Mouse (Mus musculus) gastrocnemius, adult 8-10 months (tissue): Measurements from ENCODE around the gene Ccdc85a. TPM values are rescaled to one million over a fixed set of nuclear protein-coding genes. Genes with fewer than 3 reads are reported as not detected.
A peak's percentile ranks its signal among the peaks of the same experiment; 100 is the strongest.
"Not testable (repeated sequence)": the region's sequence is repeated elsewhere in the genome, so short reads cannot be mapped to it uniquely, and the experiment has no call there.

ENCODE experiments used
- DNase-seq, 2 experiments: peaks; one replicate each; pipeline ENCODE4 v3.0.0; 2022; ENCODE audit warnings: low spot score in 2 of 2
- total RNA-seq, 4 experiments: library from RNA; stranded (reverse); gene quantifications; 2 replicates each; pipeline ENCODE4 v1.2.4; 2022

Gene Ccdc85a
- total RNA-seq, 4 experiments from 2014 or later: 5.6 to 6.7 (median 6.7) TPM

DNA sequence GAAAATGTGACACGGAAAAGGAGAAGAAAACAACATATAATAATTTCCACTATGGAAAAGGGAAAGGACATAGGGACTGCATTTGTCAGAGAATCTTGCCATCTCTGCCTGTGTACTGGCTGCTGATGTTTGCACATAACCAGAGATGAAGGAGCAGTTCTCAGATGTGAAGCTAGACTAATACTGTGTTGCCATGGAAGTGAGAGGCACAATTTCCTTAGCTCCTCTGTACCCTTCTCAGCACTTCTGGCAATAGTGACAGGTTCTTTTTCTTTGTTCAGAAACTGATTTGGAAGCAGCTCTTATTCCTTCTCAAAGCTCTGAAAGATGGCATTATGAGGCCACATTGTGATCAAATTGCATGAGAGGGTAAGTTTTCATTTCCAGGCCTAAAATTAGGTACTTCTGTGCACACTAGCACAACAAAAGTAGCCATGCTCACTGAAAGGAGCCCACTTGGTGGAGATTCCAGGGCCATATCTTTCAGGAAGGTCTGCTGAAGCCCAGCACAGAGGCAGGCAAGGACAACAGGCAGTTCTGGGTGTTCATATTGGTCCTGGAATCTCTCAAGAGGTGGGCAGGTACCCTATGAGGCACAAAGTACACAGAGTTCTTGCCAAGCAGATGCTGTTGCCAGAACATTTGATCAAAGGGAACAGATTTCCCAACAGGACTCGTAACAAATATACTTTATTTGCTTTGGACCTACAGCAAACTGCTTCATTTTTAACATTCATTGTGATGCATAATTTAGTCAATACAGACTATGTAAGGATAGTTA lies 161.5 kb downstream of the Ccdc85a start:
- DNase-seq: no peak

DNA sequence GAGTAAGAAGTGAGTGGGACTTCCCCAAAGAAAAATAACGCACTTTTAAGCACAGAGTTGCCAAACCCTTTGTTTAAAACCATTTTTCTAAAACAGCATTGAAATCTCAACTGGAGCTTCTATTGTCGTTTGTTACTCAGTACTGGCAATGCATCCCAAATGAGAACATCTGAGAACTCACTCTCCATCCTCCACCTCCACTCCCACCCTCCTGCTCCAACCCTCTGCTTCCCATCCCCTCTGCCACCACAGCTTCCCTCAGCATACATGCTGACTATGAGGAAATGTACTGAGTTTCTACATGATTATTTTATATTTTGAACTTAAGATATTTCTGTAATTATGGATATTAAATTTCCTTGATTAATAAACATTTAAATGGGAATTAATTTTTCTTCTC lies 168.3 kb downstream of the Ccdc85a start:
- no peak for DNase-seq

DNA sequence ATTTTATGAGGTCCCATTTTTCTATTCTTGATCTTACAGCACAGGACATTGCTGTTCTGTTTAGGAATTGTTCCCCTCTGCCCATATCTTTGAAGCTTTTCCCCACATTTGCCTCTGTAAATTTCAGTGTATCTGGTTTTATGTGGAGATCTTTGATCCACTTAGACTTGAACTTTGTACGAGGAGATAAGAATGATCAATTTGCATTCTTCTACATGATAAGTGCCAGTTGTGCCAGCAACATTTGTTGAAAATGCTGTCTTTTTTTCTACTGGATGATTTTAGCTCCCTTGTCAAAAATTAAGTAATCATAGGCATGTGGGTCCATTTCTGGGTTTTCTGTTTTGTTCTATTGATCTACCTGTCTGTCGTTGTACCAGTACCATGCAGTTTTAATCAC lies 174.2 kb downstream of the Ccdc85a start:
- DNase-seq: not testable (repeated sequence)

DNA sequence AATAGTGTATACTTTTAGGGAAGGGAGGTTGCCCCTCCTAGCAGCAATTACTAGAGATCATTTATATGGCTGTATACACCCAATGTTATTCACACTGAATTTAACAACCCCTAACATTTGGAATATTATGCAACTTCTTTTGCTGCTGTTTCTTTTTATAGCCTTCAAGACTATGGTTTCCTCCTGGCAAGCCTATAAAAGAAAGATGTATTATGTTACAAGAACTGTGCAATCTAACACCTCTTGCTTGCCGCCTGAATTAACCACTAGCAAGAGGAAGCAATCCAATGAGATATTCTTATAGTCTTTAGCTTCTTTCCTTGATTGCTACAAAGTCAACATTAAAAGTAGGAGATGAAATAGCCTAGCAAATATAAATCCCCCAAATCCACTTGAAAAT lies 187.0 kb downstream of the Ccdc85a start:
- no peak for DNase-seq

DNA sequence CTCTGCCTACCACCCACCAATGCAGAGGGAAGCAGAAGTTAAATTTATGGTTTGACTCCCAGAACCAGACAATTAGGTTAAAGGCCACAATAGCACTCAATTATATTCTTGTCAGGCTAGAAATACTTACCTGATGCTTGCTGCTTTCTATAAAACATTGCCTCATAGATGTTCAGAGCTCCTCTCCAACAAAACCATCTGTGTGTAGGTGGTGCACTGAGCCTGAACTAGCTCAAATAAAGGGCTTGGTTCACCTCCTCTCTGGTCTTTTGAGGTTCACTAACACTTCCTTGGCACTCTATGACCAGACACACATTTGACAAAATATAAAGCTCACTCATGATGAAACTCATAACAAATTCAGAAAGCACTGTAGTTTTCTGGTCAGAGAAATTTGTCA lies 208.2 kb downstream of the Ccdc85a start:
- DNase-seq: no peak

DNA sequence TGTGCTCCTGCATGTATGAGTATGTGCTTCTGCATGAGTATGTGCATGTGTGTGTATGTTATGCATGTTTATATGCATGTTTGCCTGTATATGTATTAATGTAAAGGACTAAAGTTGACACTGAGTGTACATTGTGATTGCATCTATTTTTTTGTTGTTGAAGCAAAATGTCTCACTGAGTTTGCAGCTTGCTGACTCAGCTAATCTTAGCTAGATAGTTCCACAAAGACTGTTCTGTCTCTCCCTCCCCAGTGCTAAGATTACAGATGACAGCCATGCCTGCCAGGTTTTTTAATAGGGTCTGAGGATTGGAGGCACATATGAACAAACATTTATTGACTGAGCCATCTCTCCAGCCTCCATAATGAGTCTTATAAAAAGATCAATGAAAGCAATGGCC lies 209.5 kb downstream of the Ccdc85a start:
- no peak for DNase-seq

DNA sequence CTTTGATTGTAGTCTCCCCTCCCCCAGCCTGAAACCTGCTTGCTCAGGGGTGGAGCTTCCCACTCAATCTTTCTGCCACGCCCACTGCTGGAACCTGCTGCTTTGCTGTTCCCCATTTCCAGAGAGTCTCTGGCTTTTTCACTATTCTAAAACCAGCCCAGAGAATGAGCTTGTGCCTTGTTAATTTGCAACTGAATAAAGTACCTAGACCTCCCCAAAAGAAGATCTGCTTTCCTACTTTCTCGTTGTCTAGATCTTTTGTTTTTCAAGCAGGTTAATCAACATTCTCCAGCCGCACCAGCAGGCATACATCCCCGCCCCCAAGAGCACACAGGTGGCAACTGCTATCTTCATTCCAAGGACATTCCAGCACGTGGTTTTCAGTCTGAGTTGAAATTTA lies 212.7 kb downstream of the Ccdc85a start:
- not testable (repeated sequence) for DNase-seq

DNA sequence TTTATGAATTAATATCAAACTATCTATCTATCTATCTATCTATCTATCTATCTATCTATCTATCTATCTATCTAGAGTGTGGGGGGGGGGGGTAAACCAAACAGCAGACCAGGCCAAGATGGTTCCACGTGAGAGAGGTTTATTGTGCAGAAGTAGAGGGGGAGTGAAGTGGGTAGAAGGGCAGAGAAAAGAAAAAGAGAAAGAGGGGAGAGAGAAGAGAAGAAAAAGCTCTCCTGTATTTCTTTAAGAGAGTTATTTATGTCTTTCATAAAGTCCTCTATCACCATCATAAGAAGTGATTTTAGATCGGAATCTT lies 218.2 kb downstream of the Ccdc85a start:
- DNase-seq: no peak

DNA sequence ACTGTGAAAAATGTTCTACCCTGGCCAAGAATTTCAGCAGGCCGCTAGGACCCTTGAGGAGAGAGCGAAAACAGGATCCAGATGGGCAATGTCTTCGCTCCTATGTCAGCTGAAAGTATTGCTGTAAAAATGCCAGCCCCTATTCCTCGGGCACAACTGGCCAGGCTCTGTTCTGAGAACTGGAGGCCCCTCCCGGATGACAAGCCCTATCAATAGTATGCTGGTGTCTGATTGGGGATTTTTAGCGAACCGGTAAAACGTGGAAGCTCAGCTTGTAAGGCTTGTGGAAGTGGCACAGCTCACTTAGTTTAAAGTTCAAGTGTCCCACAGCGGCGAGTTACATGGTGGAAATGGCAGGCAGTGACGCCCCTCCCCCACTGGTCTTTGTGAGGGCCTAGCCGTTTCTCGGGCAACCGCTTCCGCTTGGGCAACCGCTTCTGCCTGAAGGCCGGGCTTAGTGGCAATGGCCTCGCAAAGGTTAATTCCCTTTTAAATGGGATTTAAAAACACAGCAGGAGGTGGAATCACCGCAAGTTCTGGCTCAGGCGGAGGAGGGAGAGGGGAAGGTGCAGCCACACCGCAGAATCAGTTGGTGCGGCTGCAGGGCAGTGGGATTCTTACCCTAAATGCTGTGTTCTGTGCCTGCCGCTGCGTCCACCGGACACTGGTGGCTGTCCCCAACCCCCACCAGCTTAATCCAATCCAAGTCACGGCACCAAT lies 218.8 kb downstream of the Ccdc85a start:
- DNase-seq: peak; percentile 53 to 61

DNA sequence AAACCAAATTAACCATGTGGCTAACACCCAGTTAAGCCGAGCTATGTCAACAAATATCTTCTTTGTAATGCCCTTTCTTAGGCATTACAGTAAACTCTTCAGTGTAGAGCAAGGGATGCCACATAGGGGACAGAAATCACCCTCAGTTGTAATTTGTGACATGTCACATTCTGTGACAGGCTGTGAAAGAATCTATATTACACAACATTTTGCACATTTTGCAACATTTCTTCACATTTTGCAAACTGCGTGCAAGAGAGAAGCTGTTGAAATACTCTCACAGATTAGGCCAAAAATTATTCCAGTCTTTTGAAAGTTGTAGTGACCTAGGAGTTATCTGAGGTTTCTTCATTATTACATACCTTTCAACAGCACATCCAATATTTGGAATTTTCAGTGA lies 240.7 kb downstream of the Ccdc85a start:
- no peak for DNase-seq

DNA sequence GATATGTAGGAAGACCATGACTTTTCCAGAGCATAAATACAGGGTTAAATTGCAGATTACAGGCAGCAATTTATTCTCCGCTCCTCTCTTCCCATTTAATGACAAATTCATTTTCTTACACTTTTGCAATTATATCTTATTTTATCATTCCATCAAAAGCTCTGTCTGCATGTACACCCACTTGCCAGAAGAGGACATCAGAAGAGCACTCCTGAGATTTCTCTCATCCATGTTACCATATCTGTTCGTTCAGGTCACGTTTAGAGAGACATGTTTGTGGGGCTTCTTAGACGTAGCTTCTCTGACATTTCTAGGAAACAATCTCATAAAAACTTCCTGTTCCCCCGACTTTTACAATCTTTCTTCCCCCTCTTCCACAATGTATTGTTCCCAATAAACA lies 242.2 kb downstream of the Ccdc85a start:
- no peak for DNase-seq

DNA sequence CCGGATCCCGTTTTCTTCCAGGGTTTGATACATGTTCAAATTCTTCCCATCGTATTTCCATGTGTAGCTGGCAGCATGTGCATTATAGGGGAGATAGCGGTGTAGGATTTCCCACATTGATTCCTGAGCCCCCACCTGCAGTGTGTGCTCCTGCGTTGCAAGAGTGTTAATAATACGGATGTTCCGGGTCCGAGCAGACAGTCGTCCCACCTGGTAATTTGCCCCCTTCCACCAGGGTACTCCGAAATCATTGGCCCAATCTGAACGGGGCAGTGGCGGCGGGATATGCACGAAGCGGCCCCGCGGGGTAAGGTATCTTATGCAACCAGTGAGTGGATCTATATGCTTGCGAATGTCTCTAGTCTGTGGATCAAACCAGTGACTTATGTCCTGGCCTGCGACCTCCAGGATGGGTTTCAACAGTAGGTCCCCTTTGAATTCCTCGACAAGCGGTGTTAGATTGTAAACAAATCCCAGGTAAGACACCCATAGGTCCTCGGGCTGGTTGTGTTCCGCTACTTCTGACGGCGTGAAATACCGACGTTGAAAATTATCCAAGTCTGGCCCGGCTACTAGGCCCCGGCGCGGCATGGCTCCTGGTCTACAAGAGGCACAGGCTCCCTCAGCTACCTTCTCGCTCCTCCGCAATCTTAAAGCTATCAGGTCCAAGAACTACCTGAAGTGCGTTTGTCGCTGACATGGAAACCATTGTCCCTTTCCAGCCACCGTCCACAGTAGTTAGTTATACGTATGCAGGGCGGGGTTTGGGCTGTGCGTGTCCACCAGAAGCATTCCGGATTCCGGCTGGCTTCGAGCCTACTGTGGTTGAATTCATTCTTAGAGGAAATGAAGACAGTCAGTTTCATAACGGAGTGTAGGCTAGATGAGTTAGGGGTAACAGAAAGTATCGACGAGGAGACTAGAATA lies 244.6 kb downstream of the Ccdc85a start, which contains the start of gene Gm6685:
Gene Gm6685 (minus strand): TSS at position 644 of the 927 bp plus-strand sequence.
- DNase-seq: not testable (repeated sequence)

Other genes starting within 250 kb of the Ccdc85a start
- 1 to 10 TPM; 4.4 to 6.7 (median 6.6) TPM for gene Gm6685, start 244.5 kb downstream of the Ccdc85a start, total RNA-seq